Mouse (Mus musculus) neural tube, embryonic 12.5 days (tissue): ENCODE measurements around the gene Pgd. TPM values are rescaled to one million over a fixed set of nuclear protein-coding genes. Genes with fewer than 3 reads are reported as not detected.
"Not testable (repeated sequence)": the region's sequence is repeated elsewhere in the genome, so short reads cannot be mapped to it uniquely, and the experiment has no call there.

Experiments used
- ATAC-seq: fragments of 200-750 bp; cut with Nextera tagmentation; 2 replicates; pipeline ENCODE4 v1.8.0; 2017; ENCODE audit warnings: low read depth, mild to moderate bottlenecking, moderate TSS enrichment, moderate library complexity; ENCODE audit not compliant: low FRiP score
- H3K27ac ChIP-seq: fragments of 300-500 bp; sonication (generic); 2 replicates; pipeline ENCODE4 v1.5.1; 2016
- H3K27me3 ChIP-seq: fragments of 300-500 bp; sonication (generic); replicated peaks from 2 replicates; pipeline ENCODE4 v1.6.1; 2016; ENCODE audit warnings: mild to moderate bottlenecking
- H3K36me3 ChIP-seq: fragments of 300-500 bp; sonication (generic); 2 replicates; pipeline ENCODE4 v1.6.1; 2016; ENCODE audit warnings: mild to moderate bottlenecking
- H3K4me1 ChIP-seq: fragments of 300-500 bp; sonication (generic); 2 replicates; pipeline ENCODE4 v1.6.1; 2016
- H3K4me2 ChIP-seq: fragments of 300-500 bp; sonication (generic); replicated peaks from 2 replicates; pipeline ENCODE4 v1.6.1; 2016; ENCODE audit warnings: mild to moderate bottlenecking
- H3K4me3 ChIP-seq: fragments of 300-500 bp; sonication (generic); 2 replicates; pipeline ENCODE4 v1.5.1; 2016
- H3K9ac ChIP-seq: fragments of 300-500 bp; sonication (generic); 2 replicates; pipeline ENCODE4 v1.6.1; 2016; ENCODE audit warnings: mild to moderate bottlenecking
- H3K9me3 ChIP-seq: fragments of 300-500 bp; sonication (generic); 2 replicates; pipeline ENCODE4 v1.6.1; 2016; ENCODE audit warnings: mild to moderate bottlenecking
- WGBS: fragments of 180-500 bp; shearing (Covaris S2); methylation state at CpG from one replicate; pipeline ENCODE4 v1.1.7; 2016; 5-methylcytosine and 5-hydroxymethylcytosine counted together
- polyA plus RNA-seq: library from polyadenylated mRNA; unstranded; fragments of >200 nt; fragmentation: Nextera tagmentation; extraction: Ambion mirVana; gene quantifications from 2 replicates; pipeline ENCODE4 v1.2.1, GENCODE M21; 2016

The Pgd gene
- polyA plus RNA-seq, 1 experiment from 2014 or later, result 127 TPM

- H3K4me3 ChIP-seq, result no peak within 1 kb of the TSS
- H3K36me3 ChIP-seq, result peaks cover 22% of the 10 kb centered on the region
- 85% methylated on average over 11 of the region's 11 CpGs for WGBS
- H3K27ac ChIP-seq, result no peak within 1 kb of the TSS
- H3K9ac ChIP-seq, result no peak within 1 kb of the TSS
- no peaks in the 10 kb centered on the region for H3K4me1 ChIP-seq
- no peaks in the 10 kb centered on the region for H3K27me3 ChIP-seq
- H3K9me3 ChIP-seq, result no peaks in the 10 kb centered on the region
- no peak for ATAC-seq
- H3K4me2 ChIP-seq, result no peak within 1 kb of the TSS
These were observed 39.9 kb downstream of the Pgd start, which contains the start of gene Cort for GRCm38 (mm10) chr4:149126663-149127062. Gene Cort, minus strand, starts transcription at chr4:149126763.

- Histone ChIP-seq H3K4me1 (no peaks in the 10 kb centered on the region), H3K27me3 (no peaks in the 10 kb centered on the region), H3K36me3 (peaks cover 21% of the 10 kb centered on the region), H3K4me3 (no peak overlapping the region), H3K4me2 (no peak overlapping the region), H3K9me3 (no peaks in the 10 kb centered on the region), H3K9ac (no peak overlapping the region), H3K27ac (no peak overlapping the region)
- no peak for ATAC-seq
- 74% methylated on average over 6 of the region's 6 CpGs for WGBS
These were observed 40.5 kb downstream of the Pgd start for GRCm38 (mm10) chr4:149126115-149126509.

DNA sequence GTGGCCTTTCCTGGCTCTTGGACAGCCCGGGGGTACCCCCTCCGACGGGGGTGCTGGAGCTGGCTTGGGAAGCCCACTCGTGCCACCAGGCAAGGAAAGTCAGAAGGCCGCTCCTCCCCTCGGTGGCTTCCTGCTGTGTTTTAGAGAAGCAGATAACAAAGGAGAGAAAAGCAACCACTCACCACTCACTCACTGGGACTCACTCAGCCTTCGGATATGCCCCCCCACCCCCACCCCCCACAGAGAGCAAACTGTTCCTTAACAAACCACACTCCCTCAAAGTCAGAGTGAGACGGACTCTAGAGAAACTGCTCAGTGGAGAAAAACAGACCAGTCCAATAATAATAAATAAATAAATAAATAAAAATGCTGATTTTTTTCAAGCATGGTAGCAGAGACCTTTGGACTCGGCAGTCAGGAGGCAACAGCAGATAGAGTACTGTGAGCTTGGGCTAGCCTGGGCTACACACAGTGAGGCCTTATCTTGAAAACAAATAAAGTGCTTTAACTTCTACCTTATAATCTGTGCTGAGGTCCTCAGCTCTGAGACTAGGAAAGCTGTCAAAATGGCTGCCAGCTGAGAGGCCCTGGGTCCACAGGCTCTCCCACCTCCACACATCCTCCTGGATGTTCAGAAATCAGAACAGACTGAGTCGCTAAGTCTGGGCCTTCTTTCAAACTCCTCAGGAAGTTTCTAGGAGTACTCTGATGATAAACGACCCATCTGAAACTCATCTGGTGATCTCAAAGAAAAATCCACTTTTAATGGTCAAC, 41.0 kb downstream of the Pgd start:
- no peaks in the 10 kb centered on the region for H3K9me3 ChIP-seq
- ATAC-seq, result no peak
- no peak overlapping the region for H3K4me2 ChIP-seq
- no peak overlapping the region for H3K4me3 ChIP-seq
- H3K27ac ChIP-seq, result no peak overlapping the region
- no peaks in the 10 kb centered on the region for H3K27me3 ChIP-seq
- no peaks in the 10 kb centered on the region for H3K4me1 ChIP-seq
- WGBS, result 50% methylated on average over 11 of the region's 11 CpGs
- H3K9ac ChIP-seq, result no peak overlapping the region
- peaks cover 24% of the 10 kb centered on the region for H3K36me3 ChIP-seq

GRCm38 (mm10) chr4:149123432-149123831, 43.1 kb downstream of the Pgd start:
- Histone ChIP-seq H3K4me2 (no peak overlapping the region), H3K27ac (no peak overlapping the region), H3K4me1 (no peaks in the 10 kb centered on the region), H3K9me3 (no peaks in the 10 kb centered on the region), H3K9ac (no peak overlapping the region), H3K36me3 (peaks cover 24% of the 10 kb centered on the region), H3K4me3 (no peak overlapping the region), H3K27me3 (no peaks in the 10 kb centered on the region)
- 62% methylated on average over 5 of the region's 5 CpGs for WGBS
- no peak for ATAC-seq

DNA sequence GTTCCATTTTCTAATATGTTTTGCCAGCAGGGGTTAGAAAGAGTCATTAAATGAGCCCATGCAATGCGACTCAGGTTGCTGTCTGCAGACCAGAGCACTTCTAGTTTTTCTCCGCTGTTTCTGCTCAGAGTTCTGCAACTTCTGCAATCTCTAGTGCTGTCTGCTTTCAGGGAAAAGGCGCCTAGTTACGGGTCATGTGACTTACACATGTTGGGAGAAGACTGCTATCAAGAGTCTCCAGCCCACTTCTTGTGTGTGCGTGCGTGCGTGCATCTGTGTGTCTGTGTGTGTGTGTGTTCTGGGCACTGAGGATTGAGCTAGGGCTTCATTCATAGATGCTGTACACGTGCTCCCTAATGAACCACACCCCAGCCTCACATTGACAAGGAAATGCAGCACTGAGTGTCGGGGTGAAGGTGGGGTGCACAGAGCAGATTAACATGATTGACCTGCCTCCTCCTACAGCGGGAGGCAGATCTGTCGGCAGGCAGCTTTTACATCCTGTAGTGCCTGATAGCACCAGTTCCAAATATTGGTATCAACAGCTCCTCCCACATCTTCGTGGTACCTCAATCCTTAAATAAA, 46.5 kb downstream of the Pgd start:
- H3K27ac ChIP-seq, H3K4me2 ChIP-seq, H3K9me3 ChIP-seq, H3K4me3 ChIP-seq, H3K27me3 ChIP-seq, H3K9ac ChIP-seq, H3K4me1 ChIP-seq, ATAC-seq: not testable (repeated sequence)
- peaks cover 19% of the 10 kb centered on the region for H3K36me3 ChIP-seq
- 89% methylated on average over 12 of the region's 12 CpGs for WGBS

DNA sequence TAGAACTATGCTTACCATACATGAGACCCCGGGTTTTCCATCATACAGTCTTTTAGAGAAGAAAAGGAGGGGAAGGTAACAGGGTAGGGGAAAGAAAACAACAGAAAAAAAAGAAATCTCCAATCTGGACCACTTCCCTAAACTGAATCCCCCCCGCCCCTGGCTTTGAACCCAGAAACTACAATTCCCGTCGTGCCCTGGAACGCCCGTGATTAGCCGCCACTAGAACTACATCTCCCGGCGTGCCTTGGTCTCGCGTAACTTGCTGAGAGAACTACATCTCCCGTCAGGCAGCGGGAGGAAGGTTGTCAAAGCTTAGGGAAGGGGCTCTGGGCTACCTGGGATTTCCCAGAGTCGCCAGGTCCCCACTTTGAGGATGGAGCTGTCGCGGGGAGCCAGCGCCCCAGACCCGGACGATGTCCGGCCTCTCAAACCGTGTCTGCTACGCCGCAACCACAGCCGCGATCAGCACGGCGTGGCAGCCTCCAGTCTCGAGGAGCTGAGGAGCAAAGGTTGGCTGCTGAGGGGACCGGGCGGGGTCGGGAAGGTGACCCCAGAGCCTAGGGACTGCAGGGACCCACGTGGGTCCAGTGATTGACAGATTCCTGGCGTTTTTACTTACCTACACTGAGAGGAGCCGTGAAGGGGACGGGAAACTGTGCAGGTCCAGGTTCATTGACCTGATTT, 62.6 kb downstream of the Pgd start, which contains the start of gene Dffa:
Gene Dffa (plus strand): TSS at position 272 of the 687 bp plus-strand sequence.
- Histone ChIP-seq H3K9me3 (no peaks in the 10 kb centered on the region), H3K36me3 (peaks cover 23% of the 10 kb centered on the region), H3K4me1 (peaks cover 9% of the 10 kb centered on the region), H3K9ac (peak within 1 kb of the TSS; percentile 77), H3K4me3 (peak within 1 kb of the TSS; percentile 70), H3K27me3 (no peaks in the 10 kb centered on the region), H3K27ac (no peak within 1 kb of the TSS), H3K4me2 (peak within 1 kb of the TSS; percentile 93)
- WGBS, result under 1% methylated on average over 35 of the region's 35 CpGs
- peak; percentile 85 for ATAC-seq

GRCm38 (mm10) chr4:149101456-149101855, 65.1 kb downstream of the Pgd start:
- 88% methylated on average over 3 of the region's 3 CpGs for WGBS
- no peaks in the 10 kb centered on the region for H3K9me3 ChIP-seq

GRCm38 (mm10) chr4:149100449-149100848, 66.1 kb downstream of the Pgd start:
- peaks cover 24% of the 10 kb centered on the region for H3K4me1 ChIP-seq
- ATAC-seq, H3K4me2 ChIP-seq, H3K4me3 ChIP-seq, H3K27me3 ChIP-seq, H3K27ac ChIP-seq, H3K36me3 ChIP-seq, H3K9ac ChIP-seq, H3K9me3 ChIP-seq: not testable (repeated sequence)
- WGBS, result 89% methylated on average over 12 of the region's 12 CpGs

More at GRCm38 (mm10) chr4:149101456-149101855, 65.1 kb downstream of the Pgd start:
- no peak for ATAC-seq
- H3K4me1 ChIP-seq, result peaks cover 24% of the 10 kb centered on the region
- H3K27me3 ChIP-seq, result no peaks in the 10 kb centered on the region
- H3K9ac ChIP-seq, result no peak overlapping the region
- no peak overlapping the region for H3K27ac ChIP-seq
- no peak overlapping the region for H3K4me3 ChIP-seq
- no peak overlapping the region for H3K4me2 ChIP-seq
- H3K36me3 ChIP-seq, result peaks cover 4% of the 10 kb centered on the region

Other genes starting within 250 kb of the Pgd start
- gene Pex14, start 66.9 kb downstream of the Pgd start, polyA plus RNA-seq, result 53.7 and 56.8 TPM in 2 replicates
- gene Dffa, start 62.6 kb downstream of the Pgd start, polyA plus RNA-seq, result 33.3 and 36.0 TPM in 2 replicates
- 0.30 and 0.32 TPM in 2 replicates for gene Cort, start 40.0 kb downstream of the Pgd start, polyA plus RNA-seq
- 27.6 and 30.7 TPM in 2 replicates for gene Cenps, start 29.1 kb downstream of the Pgd start, polyA plus RNA-seq
- 111 and 136 TPM in 2 replicates for gene Kif1b, start 140.9 kb upstream of the Pgd start, polyA plus RNA-seq